Mouse (Mus musculus) brain, embryonic 14.5 days (tissue): ENCODE results near the gene Gm12184.

Experiments
- CTCF ChIP-seq: fragments of 200-500 bp; IDR thresholded peaks from 2 replicates; pipeline ENCODE4 v1.5.1; 2012; ENCODE audit warnings: inconsistent platforms, mild to moderate bottlenecking, moderate library complexity, borderline replicate concordance; ENCODE audit not compliant: insufficient read depth, insufficient read length; ENCODE audit errors: extremely low read depth
- POLR2A ChIP-seq: fragments of 200-500 bp; IDR thresholded peaks from 2 replicates; pipeline ENCODE4 v1.6.1; 2012; ENCODE audit warnings: mild to moderate bottlenecking, inconsistent platforms, borderline replicate concordance; ENCODE audit not compliant: poor library complexity, insufficient read depth, insufficient read length, severe bottlenecking; ENCODE audit errors: extremely low read depth

GRCm38 (mm10) chr11:48790946-48791345 lies 35.5 kb downstream of the Gm12184 start:
- TF ChIP-seq POLR2A: no peak
- TF ChIP-seq CTCF: no peak
